Mouse (Mus musculus): Measurements from ENCODE around the gene St6galnac6. TPM values are rescaled to one million over a fixed set of nuclear protein-coding genes. Genes with fewer than 3 reads are reported as not detected.

Gene St6galnac6
- total RNA-seq, 1 experiment from 2014 or later: 13.3 TPM

- no peak for ATAC-seq (replicated peaks in 1 of 2; ENCODE audit: insufficient read depth in 1 of 2, low FRiP score in 2 of 2, low TSS enrichment in 1 of 2, low read depth in 1 of 2, poor library complexity in 2 of 2, severe bottlenecking in 2 of 2)
Observed at GRCm38 (mm10) chr2:32578146-32579046, 21.1 kb upstream of the St6galnac6 start.

GRCm38 (mm10) chr2:32581450-32582095, 17.9 kb upstream of the St6galnac6 start:
- ATAC-seq (replicated peaks in 1 of 2; ENCODE audit: insufficient read depth in 1 of 2, low FRiP score in 2 of 2, low TSS enrichment in 1 of 2, low read depth in 1 of 2, poor library complexity in 2 of 2, severe bottlenecking in 2 of 2): no peak

- ATAC-seq (replicated peaks in 1 of 2; ENCODE audit: insufficient read depth in 1 of 2, low FRiP score in 2 of 2, low TSS enrichment in 1 of 2, low read depth in 1 of 2, poor library complexity in 2 of 2, severe bottlenecking in 2 of 2): peak; percentile 73 to 81
Observed at GRCm38 (mm10) chr2:32582830-32583799, 16.4 kb upstream of the St6galnac6 start.

GRCm38 (mm10) chr2:32585149-32585714, 14.3 kb upstream of the St6galnac6 start:
- ATAC-seq (replicated peaks in 1 of 2; ENCODE audit: insufficient read depth in 1 of 2, low FRiP score in 2 of 2, low TSS enrichment in 1 of 2, low read depth in 1 of 2, poor library complexity in 2 of 2, severe bottlenecking in 2 of 2): no peak

GRCm38 (mm10) chr2:32586871-32587351, 12.6 kb upstream of the St6galnac6 start, which contains the start of gene St6galnac4:
TSS of gene St6galnac4 (plus strand) at chr2:32587095.
- ATAC-seq (replicated peaks in 1 of 2; ENCODE audit: insufficient read depth in 1 of 2, low FRiP score in 2 of 2, low TSS enrichment in 1 of 2, low read depth in 1 of 2, poor library complexity in 2 of 2, severe bottlenecking in 2 of 2): peak; percentile 75 to 76

- ATAC-seq (replicated peaks in 1 of 2; ENCODE audit: insufficient read depth in 1 of 2, low FRiP score in 2 of 2, low TSS enrichment in 1 of 2, low read depth in 1 of 2, poor library complexity in 2 of 2, severe bottlenecking in 2 of 2): peak; percentile 35 to 57; a peak in 3 of 4 replicates
Observed at GRCm38 (mm10) chr2:32587731-32588321, 11.7 kb upstream of the St6galnac6 start.

GRCm38 (mm10) chr2:32589213-32589795, 10.2 kb upstream of the St6galnac6 start:
- ATAC-seq (replicated peaks in 1 of 2; ENCODE audit: insufficient read depth in 1 of 2, low FRiP score in 2 of 2, low TSS enrichment in 1 of 2, low read depth in 1 of 2, poor library complexity in 2 of 2, severe bottlenecking in 2 of 2): no peak

- no peak for ATAC-seq (replicated peaks in 1 of 2; ENCODE audit: insufficient read depth in 1 of 2, low FRiP score in 2 of 2, low TSS enrichment in 1 of 2, low read depth in 1 of 2, poor library complexity in 2 of 2, severe bottlenecking in 2 of 2)
Observed at GRCm38 (mm10) chr2:32590224-32590623, 9.3 kb upstream of the St6galnac6 start.

GRCm38 (mm10) chr2:32591249-32591648, 8.3 kb upstream of the St6galnac6 start:
- ATAC-seq (replicated peaks in 1 of 2; ENCODE audit: insufficient read depth in 1 of 2, low FRiP score in 2 of 2, low TSS enrichment in 1 of 2, low read depth in 1 of 2, poor library complexity in 2 of 2, severe bottlenecking in 2 of 2): no peak

- ATAC-seq (replicated peaks in 1 of 2; ENCODE audit: insufficient read depth in 1 of 2, low FRiP score in 2 of 2, low TSS enrichment in 1 of 2, low read depth in 1 of 2, poor library complexity in 2 of 2, severe bottlenecking in 2 of 2): no peak
Observed at GRCm38 (mm10) chr2:32596725-32597124, 2.8 kb upstream of the St6galnac6 start.

GRCm38 (mm10) chr2:32597248-32597647, 2.3 kb upstream of the St6galnac6 start:
- ATAC-seq (replicated peaks in 1 of 2; ENCODE audit: insufficient read depth in 1 of 2, low FRiP score in 2 of 2, low TSS enrichment in 1 of 2, low read depth in 1 of 2, poor library complexity in 2 of 2, severe bottlenecking in 2 of 2): no peak

GRCm38 (mm10) chr2:32597699-32598098, 1.8 kb upstream of the St6galnac6 start:
- no peak for ATAC-seq (replicated peaks in 1 of 2; ENCODE audit: insufficient read depth in 1 of 2, low FRiP score in 2 of 2, low TSS enrichment in 1 of 2, low read depth in 1 of 2, poor library complexity in 2 of 2, severe bottlenecking in 2 of 2)

GRCm38 (mm10) chr2:32598506-32598905, 1.0 kb upstream of the St6galnac6 start:
- no peak for ATAC-seq (replicated peaks in 1 of 2; ENCODE audit: insufficient read depth in 1 of 2, low FRiP score in 2 of 2, low TSS enrichment in 1 of 2, low read depth in 1 of 2, poor library complexity in 2 of 2, severe bottlenecking in 2 of 2)

- ATAC-seq (replicated peaks in 1 of 2; ENCODE audit: insufficient read depth in 1 of 2, low FRiP score in 2 of 2, low TSS enrichment in 1 of 2, low read depth in 1 of 2, poor library complexity in 2 of 2, severe bottlenecking in 2 of 2): peak in 1 of 2 experiments; percentile 37; a peak in 1 of 4 replicates
Observed at GRCm38 (mm10) chr2:32601417-32602065, 2.0 kb downstream of the St6galnac6 start.

- peak; percentile 66 to 74 for ATAC-seq (replicated peaks in 1 of 2; ENCODE audit: insufficient read depth in 1 of 2, low FRiP score in 2 of 2, low TSS enrichment in 1 of 2, low read depth in 1 of 2, poor library complexity in 2 of 2, severe bottlenecking in 2 of 2)
Observed at GRCm38 (mm10) chr2:32602600-32603054, 3.1 kb downstream of the St6galnac6 start.

- ATAC-seq (replicated peaks in 1 of 2; ENCODE audit: insufficient read depth in 1 of 2, low FRiP score in 2 of 2, low TSS enrichment in 1 of 2, low read depth in 1 of 2, poor library complexity in 2 of 2, severe bottlenecking in 2 of 2): no peak
Observed at GRCm38 (mm10) chr2:32604631-32605030, 5.1 kb downstream of the St6galnac6 start.
